Mouse (Mus musculus): ENCODE measurements around the gene Ormdl1. TPM values are rescaled to one million over a fixed set of nuclear protein-coding genes. Genes with fewer than 3 reads are reported as not detected.
A peak's percentile ranks its signal among the peaks of the same experiment; 100 is the strongest.
"Not testable (repeated sequence)": the region's sequence is repeated elsewhere in the genome, so short reads cannot be mapped to it uniquely, and the experiment has no call there.

Ormdl1 gene
- polyA plus RNA-seq (2015; fragmentation: Nextera tagmentation; extraction: Ambion mirVana): 65.1 and 65.9 TPM in 2 replicates

DNA sequence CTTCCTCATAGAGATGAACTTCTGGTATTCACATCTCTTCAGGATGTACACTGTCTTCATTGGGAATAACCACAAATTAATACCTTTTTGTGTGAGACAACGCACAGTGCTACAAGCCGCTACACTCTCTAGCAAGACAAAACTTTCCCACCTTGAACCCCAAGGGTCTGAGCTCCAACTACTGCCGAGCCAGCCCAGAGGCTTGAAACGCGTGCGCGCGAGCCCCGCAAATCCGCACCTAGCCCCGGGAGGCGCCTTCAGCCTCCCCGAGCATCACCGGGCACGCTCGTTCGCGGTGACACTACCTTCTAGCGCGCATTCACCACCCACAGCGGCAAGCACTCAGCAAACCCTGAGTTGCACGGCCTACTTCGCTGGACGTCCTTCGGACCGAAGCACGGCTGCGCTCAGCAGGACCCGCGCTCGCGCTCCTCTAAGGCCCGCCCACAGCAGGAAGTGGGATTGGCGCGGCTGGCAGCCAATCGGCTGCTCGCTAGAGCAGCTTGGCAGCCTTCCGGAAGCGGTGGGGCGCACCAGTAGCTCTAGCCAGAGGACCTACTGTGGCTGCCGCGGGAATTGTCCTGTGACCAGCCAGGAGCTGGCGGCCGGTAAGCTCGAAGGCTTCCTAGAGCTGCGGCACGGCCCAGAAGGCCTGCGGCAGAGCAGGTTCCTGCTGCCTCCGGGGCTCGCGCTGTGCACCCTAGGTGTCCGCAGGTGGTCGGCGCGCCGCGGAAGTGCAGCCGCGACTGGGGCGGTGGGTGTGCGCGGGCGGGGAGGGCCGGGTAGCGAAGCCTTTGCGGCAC is at the start of gene Ormdl1, which contains the start of the genes Pms1 and Gm28778:
Gene Ormdl1, plus strand, starts transcription at position 515 of the 803 bp plus-strand sequence.
Gene Pms1, minus strand, starts transcription at position 438 of the 803 bp plus-strand sequence.
Gene Gm28778, plus strand, starts transcription at position 531 of the 803 bp plus-strand sequence.
- peak; percentile 93 for DNase-seq (ENCODE audit: low spot score)

DNA sequence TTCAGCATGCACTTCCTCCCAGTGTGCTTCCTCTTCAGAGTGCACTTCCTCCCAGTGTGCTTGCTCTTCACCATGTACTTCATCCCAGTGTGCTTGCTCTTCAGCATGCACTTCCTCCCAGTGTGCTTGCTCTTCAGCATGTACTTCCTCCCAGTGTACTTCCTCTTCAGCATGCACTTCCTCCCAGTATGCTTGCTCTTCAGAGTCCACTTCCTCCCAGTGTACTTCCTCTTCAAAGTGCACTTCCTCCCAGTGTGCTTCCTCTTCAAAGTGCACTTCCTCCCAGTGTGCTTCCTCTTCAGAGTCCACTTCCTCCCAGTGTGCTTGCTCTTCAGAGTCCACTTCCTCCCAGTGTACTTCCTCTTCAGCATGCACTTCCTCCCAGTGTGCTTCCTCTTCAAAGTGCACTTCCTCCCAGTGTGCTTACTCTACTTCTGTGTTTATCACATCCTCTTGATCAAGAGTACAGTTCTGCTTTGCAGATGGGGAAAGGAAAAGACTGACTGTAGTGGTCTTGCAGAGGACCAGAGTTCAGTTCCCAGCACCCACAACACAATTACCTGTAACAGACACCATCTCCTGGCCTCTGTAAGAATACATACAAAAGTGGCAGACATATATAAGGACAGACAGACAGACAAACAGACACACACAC is 31.8 kb upstream of the Ormdl1 start:
- DNase-seq (ENCODE audit: low spot score): not testable (repeated sequence)

DNA sequence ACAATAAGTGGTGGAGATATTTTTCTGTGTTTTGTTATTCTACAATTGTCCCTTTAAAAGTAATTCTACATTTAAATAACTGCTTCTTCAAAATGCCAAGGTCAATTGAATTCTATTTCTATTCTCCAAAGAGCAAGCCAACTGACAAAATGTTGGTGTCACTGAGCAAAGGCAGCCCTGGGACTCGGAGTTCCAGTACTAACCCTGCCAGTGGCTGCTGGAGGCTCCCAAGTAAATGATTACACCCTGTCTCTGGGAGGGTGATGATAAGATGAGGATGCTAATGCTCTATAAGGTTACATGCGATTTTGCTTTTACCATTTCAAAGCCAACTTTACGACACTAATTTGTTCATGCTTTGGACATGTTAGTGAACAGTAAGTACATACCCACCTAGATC is 27.0 kb upstream of the Ormdl1 start:
- no peak for DNase-seq (ENCODE audit: low spot score)

DNA sequence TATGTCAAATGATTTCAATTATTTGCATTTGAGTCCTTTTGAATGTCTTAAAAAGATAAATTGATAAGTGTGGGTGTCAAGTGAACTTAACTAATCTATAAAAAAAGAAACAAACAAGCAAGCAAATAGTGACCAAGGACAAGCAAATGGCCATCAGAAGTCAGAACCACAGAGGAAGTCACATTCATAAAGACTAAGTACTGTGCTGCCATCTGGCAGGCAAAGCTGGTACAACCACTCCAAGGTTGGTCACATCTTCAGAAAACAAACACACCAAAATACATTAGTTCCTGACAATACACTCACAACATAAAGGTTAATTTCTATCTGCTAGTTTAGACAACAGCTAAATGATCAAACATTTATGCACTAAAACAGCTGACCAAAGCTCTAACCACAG is 24.2 kb upstream of the Ormdl1 start:
- peak; percentile 17 for DNase-seq (ENCODE audit: low spot score)

- no peak for DNase-seq (ENCODE audit: low spot score)
These were observed 5.7 kb upstream of the Ormdl1 start for GRCm38 (mm10) chr1:53291197-53291596.

DNA sequence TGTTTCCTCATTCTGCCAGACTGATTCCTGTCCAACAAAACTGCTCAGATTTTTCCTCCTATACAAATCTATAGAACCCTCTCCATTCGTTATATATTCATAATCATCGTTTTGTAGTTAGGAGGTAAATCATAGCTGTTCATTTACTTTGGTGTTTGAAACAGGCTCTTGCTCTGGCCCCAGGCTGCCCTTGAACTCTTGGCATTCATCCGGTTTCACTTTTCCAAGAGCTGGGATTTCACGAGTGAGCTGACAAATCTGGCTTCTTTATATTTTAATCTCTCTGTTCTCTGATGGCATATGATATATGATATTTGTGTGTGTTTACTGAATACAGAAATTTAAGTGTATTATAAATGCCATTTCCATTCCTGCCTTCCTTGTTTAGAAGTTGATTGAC is 3.6 kb downstream of the Ormdl1 start:
- DNase-seq (ENCODE audit: low spot score): no peak

- peak; percentile 86 for DNase-seq (ENCODE audit: low spot score)
These were observed 16.4 kb downstream of the Ormdl1 start, which contains the start of gene Osgepl1 for GRCm38 (mm10) chr1:53312989-53313967. Osgepl1 (plus strand) TSS chr1:53313624.

DNA sequence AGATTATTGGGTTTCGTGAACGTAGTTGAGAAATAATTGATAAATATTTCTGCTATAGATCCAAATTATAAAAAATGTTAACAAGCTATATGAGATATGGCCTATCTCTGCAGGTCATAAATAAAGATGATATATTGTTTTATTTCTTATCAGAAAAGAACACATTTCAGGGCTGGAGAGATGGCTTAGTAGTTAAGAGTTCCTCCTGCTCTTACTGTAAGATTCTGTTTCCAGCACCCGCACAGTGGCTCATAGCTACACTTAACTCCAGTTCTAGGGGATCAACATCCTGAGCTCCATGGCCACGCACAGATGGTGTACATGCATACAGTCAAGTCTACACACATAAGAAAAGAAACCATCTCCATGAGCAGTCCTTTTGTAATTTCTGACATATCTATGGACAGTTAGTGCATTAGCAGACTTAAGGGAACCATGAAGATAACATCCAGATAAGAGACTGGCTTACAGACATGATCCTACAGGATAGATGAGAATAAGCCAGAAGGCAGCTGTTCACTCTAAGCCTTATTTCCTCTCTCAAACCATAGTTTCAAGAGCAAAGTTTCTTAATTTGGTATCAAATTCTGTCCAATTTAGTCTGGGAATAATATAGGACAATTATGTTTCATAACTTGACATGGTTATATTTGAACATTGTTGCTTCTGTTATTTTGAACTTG is 24.9 kb downstream of the Ormdl1 start:
- DNase-seq (ENCODE audit: low spot score): no peak

DNA sequence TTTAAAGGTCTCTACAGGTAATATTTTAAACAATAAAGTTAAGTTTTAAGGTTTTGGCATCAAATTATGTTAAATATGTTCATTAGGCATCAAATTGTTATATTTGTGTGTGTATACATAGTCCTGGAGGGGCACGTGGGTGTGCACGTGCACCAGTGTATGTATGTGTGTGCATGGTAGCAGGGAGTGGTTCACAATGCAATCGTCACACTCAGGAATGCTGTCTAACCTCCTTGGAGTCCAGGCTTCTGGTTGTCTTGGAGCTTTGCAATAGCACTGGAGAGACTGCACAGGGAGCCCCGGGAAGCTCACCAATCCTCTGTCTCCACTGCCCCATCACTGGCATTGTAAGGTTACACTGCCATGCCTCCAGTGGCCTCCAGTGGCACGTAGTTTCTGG is 26.4 kb downstream of the Ormdl1 start:
- DNase-seq (ENCODE audit: low spot score): no peak

- DNase-seq (ENCODE audit: low spot score): no peak
These were observed 27.4 kb downstream of the Ormdl1 start for GRCm38 (mm10) chr1:53324277-53324676.

GRCm38 (mm10) chr1:53324827-53325494 is 28.1 kb downstream of the Ormdl1 start:
- no peak for DNase-seq (ENCODE audit: low spot score)

GRCm38 (mm10) chr1:53333527-53333926 is 36.6 kb downstream of the Ormdl1 start:
- DNase-seq (ENCODE audit: low spot score): not testable (repeated sequence)

DNA sequence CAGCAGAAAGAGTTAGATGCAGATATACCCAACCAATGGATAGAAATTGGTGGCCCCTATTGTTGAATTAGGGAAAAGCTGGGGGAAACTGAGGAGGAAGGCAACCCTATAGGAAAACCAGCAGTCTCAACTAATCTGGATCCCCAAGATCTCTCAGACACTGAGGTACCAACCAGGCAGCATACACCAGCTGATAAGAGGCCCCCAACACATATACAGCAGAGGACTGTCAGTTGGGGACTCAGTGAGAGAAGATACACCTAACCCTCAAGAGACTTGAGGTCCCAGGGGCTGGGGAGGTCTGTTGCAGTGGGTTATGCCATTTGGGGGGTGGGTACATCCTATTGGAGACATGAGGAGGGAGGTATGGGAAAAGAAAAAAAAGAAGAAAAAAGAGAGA is 38.6 kb downstream of the Ormdl1 start:
- no peak for DNase-seq (ENCODE audit: low spot score)

GRCm38 (mm10) chr1:53337403-53337802 is 40.5 kb downstream of the Ormdl1 start:
- DNase-seq (ENCODE audit: low spot score): not testable (repeated sequence)

- no peak for DNase-seq (ENCODE audit: low spot score)
These were observed 44.2 kb downstream of the Ormdl1 start for GRCm38 (mm10) chr1:53341071-53341470.

GRCm38 (mm10) chr1:53352327-53353261 is 55.7 kb downstream of the Ormdl1 start, which contains the start of the genes Asdurf, Gm28551 and Asnsd1:
Asdurf (minus strand) TSS chr1:53352619.
Gm28551 (minus strand) TSS chr1:53352667.
Asnsd1 (minus strand) TSS chr1:53352752.
- peak; percentile 99 for DNase-seq (ENCODE audit: low spot score)

DNA sequence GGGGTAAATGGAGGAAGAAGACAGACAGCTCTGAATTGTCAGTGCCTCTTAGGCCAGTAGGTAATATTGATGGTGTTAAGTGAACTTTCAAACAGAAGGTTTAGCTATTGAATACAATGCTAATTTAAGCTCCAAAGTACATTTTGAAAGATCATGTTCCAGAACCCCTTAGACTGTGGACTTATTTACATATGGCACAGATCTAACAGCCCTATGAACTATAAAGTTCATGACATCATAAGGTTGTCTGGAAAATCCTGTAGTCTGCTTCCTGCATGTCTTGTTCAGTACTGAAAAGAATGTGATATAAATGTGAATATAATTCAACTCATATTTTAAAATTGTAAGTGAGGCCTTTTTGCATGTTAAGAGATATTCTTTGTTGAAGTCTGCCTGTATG is 62.1 kb downstream of the Ormdl1 start:
- DNase-seq (ENCODE audit: low spot score): no peak

Measured in thymus, postnatal 0 days (tissue).